Mouse (Mus musculus) megakaryocyte progenitor cell, adult 5-6 weeks (primary cell): Measurements from ENCODE around the gene March6. TPM values are rescaled to one million over a fixed set of nuclear protein-coding genes. Genes with fewer than 3 reads are reported as not detected.

ENCODE experiments used
- ATAC-seq: replicated peaks from 2 replicates; pipeline ENCODE4 v1.8.0; 2016; ENCODE audit warnings: mild to moderate bottlenecking, moderate TSS enrichment, inconsistent platforms; ENCODE audit not compliant: poor library complexity
- total RNA-seq, 2 experiments: library from RNA; stranded (forward) in 1 of 2; stranded (reverse) in 1 of 2; fragments of 157-497, 149-512 nt in 1 of 2; fragments of 200-1000 nt in 1 of 2; gene quantifications; 2 replicates each; pipeline versions ENCODE4 v1.2.3 to v1.2.4; 2015 to 2017

The March6 gene
- total RNA-seq, 2 experiments from 2014 or later, result 28.8 to 42.5 TPM

DNA sequence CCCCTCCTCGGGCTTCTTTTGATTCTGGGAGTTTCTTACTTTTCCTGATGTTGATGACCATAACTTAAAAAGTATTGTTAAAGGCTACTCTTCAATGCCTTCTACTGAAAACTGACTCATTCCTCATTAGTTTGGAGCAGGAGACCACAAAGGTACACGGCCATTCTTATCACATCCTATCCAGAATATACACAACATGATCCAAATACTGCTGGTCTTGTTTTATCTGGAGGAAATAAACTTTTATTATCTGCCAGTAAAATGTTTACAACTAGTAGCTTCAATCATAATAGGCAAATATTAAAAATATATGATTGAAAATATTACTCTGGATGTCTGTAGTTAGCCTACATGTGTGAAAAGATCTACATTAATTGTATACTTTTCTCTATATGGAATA is 12.5 kb downstream of the March6 start:
- no peak for ATAC-seq

DNA sequence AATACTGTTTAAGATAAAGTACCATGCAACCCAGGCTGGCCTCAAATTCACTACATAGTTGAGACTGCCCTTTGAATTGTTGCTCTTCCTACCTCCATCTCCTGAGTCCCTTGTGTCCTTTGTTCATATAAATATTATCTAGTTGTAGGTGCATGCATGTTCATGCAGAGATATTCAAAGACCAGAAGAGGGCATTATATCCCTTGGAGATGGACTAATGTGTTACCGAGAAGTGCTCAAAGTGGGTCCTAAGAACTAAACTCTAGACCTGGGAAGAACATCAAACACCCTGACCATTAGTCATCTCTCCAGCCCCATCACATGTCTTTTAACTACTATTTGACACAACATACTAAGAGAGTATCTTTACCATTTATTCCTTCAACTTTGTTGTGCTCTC is 13.7 kb downstream of the March6 start:
- peak; percentile 76 for ATAC-seq

DNA sequence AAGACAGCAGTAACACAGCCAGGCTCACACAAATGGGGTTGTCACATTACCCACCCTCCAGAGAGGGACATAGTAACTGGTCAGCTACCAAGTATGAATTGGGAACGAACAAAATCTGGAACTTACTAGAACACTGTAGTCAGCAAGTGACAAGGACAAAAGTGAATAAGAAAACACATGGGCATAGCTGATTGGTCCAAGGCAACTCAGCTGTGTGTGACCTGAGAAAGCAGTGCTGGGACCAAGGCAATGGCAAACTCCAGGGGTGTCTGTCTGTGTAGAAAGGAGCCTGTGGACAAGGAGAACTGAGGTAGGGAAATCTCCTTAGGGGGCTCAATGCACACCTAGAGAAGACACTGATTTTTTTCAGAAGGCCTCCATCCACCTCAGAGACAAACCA is 19.1 kb downstream of the March6 start:
- peak; percentile 27; the same call in 1 of the 2 replicates for ATAC-seq

DNA sequence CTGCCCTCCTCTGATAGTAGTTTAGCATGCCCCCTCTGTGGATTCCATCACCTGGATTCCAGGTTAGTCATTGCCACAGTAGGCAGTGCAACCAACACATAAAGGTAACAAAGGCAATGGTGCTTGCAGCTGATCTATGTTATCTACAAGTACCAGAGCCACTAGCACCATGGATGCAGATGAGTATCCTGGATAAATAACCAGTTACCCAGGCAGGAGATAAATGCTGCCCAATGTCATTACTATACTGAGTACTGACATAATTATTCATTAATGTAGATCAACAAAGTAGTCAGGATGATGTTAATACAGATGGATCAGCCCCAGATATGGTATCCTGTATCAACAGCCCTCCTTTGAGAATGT is 19.5 kb downstream of the March6 start:
- ATAC-seq, result peak; percentile 69

DNA sequence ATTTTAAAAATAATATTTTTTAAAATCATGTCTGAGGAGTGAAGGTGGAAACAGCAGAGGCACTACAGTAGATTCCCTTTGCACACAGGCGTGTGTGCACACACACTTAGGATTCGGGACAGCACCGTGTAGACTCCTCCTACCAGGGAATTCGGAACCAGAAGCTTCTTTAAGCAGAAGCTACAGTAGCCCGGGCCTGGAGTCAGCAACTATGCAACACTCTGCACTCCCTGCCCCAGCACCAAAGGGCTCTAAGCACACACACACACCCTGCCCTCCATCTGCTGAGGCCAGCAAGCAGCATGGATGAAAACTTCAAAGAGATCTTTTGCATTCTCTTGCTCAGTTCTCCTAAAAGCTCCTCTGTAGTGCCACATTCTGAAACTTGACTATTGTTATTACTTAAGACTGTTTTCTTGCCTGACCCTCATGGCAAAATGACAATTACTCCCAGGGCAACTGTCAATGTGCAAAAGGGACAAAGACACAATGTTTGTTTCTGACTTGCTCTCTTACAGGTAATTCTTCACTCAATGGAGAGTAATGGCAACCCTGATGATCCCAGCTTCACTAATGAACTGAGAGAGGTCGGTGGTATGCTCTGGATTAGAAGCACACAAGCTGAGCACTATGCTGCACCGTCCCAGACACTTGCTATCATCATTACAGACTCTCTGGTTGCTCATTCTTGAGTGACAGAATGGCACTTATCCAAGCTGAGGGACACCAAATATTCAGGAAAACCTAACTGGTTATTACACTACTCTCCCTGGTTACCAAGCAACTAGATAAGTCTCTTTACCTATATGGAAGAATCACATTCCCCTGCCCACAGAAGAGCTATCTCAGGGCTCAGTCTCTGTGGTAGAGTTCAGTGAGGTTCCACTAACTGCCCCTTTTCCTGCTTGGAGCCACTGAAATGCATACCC is 20.1 kb downstream of the March6 start:
- peak; percentile 26 for ATAC-seq

DNA sequence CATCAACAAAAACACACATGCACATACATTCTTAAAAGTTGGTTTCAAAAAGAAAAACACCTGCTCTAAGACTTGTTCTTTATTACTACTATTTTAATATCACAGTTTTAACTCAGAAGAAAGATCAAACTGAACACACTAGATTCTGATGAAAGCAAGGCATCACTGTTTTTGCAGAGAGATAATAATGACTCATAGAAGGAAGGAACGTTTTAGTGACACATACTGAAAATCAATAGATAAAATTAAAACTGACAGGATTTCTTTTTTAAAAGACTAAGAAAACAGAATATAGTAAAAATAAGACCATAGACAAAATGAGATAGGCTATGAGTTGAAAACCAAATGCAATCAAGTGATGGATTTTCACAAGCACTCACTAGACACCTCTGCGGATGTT is 25.8 kb downstream of the March6 start:
- no peak for ATAC-seq

DNA sequence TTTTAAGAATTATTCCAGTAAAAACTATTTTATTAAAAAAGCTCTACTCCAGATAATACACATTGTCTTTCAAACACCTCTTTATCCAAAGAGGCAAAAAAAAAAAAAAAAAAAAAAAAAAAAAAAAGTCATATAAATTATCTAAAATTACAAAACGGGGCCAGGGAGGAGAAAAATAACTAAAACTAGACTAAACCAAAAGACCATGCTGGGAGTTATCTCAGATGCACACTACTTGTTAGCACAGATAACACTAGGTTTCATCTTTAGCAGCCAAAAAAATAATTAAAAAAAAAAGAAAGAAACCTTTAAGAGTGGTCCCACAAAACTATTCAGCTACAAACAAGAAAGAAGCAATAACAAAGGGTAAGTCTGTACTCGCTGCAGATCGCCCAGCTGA is 27.4 kb downstream of the March6 start:
- peak; percentile 85 for ATAC-seq

DNA sequence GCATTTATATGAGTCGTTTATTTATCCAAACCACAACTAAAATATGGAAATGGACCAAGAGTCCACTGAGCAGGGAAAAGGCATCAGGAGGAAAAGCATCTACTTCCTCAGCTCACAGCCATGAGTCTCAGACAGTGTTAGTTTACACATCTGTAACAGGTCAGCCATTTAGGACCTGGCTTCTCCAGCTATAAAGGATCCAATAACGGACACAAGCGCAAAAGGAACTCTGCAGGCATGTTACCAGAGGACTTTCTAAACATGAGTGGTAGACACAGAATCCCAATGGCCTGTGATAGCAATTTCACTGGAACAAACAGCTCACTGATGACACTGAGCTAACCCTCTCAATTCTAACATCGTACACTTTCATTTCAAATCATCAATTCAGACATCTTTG is 27.9 kb downstream of the March6 start:
- ATAC-seq, result no peak

DNA sequence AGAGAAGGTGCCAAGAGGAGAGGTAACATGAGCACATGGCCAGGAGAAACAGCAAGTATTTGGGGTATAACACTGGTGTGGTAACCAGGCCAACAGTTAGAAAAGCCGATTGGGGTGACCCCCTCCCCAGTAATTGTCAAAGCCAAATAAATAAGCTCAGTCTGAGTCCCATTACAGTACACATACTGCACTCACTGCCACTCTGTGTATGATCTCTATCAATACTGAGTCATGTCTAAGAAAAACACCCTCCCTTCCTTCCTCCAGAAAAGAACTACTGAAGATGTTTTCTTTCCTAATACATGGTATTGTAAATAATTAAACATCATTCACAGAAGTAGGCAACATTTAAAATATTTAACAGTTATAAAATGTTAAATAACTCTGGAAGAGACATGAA is 28.5 kb downstream of the March6 start:
- ATAC-seq, result no peak

DNA sequence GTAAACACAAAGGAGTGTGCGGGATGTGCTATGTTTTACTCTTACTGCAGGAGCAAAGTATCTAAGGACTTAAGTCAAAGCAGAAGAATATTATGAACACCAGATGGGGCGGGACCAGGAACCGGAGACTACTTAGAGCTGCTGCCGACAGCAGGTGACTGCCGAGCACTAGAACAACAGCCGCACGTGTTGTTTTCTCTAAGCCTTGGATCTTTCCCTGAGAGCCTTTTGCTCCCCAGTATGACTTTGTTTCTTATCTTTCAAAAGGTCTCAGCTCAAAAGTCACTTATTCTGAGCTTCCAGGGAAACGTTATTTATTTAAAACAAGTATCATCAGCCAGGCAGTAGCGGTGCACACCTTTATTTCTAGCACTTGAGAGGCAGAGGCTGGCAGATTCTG is 36.0 kb downstream of the March6 start:
- no peak for ATAC-seq

DNA sequence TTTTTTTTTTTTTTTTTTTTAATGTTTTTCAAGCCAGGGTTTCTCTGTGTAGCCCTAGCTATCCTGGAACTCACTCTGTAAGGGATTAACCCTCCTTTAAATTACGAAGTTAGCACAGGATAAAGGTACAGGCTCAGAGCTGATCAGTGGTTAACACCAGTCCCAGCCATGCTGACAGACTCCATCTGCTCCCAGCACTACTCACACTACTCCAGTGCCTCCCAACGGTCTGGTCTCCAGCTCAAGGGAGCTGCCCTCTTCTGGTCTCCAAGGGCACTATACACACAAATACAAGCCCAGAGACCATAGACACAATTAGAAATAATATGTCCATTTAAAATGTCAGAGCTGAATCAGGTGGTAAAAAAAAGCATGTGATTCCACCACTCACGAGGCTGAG is 36.5 kb downstream of the March6 start:
- ATAC-seq, result peak; percentile 20; the same call in 1 of the 2 replicates

DNA sequence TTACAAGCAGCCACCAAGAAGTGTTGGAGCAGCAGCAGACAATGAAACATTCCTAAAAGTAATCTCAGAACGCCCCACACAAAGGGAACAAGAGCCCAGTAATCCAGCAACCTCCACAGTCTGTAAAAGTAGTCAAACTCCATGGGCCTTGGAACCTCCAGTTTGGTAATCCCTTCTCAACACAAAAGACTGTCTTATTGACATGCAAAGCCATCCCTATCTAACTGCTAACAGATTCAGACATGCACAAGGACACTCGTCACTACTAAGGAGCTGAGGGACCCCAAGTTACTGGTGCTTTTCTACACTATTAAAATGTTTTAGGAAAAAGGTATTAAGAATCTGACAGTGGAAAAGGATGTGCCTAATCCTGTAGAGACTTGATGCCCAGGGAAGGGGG is 43.4 kb downstream of the March6 start:
- no peak for ATAC-seq

DNA sequence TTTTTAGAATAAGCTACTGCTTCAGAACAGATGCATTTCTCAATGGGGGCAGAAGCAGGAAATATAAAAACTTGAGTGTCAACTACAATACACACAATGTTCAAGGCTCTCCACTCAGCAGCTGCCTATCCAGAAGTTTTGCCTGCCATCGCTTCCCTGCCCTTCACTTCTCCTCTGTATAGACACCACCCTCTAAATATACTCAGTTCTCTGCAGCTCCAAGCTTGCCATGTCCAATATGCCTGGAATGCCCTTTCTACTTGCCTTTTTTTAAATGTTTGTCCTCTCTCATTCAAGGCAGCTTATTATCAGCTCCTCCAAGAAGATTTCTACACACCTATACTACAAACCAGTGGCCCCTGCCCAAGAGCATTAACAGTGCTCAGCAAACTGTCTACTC is 54.2 kb downstream of the March6 start:
- no peak for ATAC-seq

DNA sequence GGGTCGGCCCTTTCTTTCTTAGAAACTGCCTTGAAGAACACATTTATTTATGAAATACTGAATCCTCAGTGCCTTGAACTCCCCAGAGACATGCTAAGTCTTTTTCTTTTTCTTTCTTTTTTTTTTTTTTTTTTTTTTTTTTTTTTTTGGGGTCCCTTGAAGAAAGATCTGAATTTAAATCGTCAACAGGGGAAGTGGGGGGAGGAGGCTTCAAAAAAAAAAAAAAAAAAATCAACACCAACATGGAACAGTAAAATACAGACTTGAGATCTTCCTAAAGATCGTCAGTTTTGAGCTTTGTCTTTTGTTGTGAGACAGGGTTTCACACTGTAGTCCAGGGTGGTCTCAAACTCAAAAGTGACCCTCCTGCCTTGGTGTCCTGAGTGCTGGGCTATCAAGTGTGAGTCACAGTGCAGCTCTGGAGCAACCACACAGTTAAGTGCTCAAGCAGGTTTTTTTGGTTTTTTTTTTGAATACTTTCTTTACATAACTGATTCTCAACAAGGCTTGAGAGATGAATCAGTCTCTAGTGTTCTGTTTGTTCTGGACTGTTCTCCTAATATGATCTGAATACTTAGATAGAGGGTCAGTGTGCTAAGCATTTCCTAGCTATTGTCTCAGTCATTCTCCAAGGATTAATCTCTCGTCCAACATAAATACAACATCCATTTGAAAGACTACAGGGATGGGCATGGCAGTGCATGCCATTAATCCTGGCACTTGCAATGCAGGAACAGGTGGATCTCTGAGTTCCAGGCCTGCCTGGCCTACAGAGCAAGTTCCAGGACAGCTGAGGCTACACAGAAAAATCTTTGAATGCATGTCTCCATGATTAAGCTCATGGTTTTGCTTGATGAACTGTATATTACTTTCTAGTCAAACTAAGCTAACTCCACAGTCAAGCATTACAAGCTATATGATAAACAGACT is 57.9 kb downstream of the March6 start:
- ATAC-seq, result 0 out of 2 replicates have a peak, but pooled peaks have one; percentile 20

DNA sequence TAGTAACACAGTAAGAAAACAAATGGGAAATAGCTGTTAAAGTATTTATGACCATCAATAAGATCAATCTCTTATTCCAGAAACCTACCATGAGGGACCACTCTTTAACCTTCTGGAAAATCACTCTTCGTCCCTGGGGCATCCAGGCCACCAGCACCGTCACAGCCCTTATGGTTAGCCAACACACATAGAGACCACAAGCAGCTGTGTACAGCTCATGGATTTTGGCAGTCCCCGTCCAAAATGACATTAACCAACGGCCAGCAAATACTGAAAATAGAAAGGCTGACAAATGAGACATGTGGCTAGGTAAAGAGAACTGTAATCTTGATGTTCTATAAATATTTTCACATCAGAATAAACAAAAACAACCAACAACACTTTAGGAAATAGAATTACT is 59.3 kb downstream of the March6 start:
- ATAC-seq, result no peak

DNA sequence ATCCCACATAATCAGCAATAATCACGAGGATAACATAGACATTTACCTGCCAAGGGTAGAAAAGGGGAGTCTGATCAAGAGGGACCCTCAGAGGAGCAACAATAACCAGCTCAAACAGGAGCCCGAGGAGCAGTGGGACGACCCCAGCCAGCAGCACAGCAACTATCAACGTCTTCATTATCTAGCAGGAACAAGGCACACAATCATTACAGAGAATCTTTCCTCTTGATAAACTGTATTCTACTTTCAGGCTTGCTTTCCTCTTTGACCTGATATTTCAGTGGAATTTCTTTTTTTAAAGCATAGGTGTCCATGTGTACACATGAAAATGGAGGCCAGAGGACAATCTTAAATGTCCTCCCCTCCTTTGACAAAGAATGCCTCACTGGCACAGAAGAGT is 61.4 kb downstream of the March6 start:
- no peak for ATAC-seq

DNA sequence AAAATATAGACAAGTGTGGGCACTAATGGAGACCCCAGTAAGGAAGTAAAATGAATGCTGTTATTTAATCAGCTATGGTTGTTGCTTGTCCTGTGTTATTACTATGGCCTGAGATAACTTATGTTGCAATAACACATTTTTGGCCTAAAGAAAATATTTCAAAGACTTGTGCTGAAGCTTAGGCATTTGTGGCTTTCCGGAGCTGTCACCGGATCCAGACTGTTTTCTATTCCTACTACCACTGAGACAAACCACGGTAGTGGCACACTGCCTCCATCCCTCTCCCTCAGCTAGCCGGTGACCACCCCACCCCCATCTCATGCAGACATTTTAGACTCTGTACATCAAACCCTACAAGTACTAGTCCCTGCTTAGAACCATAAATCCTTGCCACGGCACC is 62.0 kb downstream of the March6 start:
- ATAC-seq, result no peak

DNA sequence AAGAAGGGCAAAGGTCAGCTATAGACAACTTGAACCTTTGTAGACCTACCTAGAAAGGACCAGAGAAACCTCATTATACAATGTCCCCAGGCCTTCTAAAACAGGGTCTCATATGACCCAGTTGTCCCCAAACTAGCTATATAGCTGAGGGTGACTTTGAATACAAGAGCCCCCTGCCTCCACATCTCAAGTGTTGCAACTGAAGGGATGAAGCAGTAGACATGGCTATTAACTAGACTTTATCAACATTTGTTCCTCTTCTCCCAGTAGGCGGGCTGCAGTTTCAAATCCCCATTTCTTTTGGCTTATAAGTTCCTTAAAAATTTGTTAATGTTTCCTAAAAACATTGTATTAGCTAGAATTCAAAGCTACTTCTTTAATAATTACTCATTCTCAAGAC is 64.1 kb downstream of the March6 start:
- ATAC-seq, result peak; percentile 66

DNA sequence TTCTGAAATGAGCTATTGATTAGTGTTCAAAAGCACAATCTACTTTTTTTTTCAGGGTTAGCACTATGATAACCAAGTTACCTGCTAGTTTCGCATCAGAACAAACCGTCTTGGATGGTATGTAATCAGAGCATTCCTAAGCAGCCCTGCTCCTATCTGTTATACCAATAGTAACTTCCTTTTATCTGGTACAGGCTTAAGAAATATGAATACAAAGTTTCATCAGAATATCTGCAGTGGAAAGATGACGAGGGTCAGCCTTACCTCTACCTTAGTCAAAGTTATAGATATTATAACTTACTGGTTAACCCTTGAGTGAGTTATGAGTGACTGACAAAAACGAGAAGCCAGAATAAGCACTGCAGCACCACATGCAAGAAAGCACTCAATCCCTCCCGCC is 64.6 kb downstream of the March6 start:
- no peak for ATAC-seq

DNA sequence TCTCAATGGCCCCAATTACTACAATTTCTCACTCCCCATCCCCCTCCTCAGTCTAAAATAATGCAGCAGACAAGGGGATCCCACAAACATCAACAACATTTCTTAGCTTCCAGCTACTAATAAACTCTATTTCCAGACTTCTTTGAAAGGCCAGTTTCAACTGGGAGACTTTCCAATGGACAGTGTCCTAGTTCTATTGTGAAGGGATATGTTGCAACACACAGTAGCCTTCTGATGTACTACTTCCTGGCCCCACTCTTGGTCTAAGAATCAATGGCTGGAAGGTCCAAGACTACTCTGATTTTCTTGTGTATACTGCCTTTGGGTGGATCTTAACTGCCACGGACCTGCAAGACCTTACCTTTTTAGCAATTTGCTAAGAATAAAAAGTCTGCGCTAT is 65.0 kb downstream of the March6 start:
- ATAC-seq, result no peak

DNA sequence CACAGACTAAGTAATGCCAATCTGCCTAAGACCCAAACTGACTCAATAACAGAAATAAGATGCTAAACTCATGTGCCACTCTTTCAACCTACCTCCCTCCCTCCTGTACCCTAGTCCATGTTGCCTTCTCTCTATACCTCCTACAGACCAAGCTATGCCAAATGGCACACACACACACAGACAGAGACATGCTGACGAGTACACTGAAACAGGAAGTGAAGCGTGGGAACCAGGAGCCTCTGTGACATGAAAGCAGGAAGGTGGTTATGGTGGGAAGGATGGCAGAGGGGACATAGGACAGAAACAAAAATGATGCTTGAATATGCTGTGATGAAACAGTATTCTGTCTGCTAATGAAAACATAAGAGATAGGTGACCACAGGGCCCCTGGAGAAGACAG is 70.3 kb downstream of the March6 start:
- ATAC-seq, result peak; percentile 72

DNA sequence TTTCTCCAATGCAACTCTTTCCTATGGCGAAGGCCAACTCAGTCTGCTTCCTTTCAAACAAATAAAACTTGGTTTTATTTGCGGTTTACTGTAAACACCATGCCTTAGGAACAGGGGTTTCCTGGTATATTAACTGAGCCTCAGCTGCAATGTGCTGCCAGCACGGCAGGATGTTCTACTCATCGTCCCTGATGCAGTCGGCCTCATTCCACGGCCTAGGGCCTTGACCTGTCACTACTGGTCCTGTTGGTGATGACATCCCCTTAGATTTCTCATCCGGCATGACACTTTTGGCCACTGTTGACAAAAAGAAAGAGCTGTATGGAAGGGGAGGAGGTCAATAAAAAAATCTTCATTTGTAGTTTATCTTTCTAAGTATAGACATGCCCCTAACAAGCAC is 72.8 kb downstream of the March6 start:
- no peak for ATAC-seq
